In the genomic region with DNA sequence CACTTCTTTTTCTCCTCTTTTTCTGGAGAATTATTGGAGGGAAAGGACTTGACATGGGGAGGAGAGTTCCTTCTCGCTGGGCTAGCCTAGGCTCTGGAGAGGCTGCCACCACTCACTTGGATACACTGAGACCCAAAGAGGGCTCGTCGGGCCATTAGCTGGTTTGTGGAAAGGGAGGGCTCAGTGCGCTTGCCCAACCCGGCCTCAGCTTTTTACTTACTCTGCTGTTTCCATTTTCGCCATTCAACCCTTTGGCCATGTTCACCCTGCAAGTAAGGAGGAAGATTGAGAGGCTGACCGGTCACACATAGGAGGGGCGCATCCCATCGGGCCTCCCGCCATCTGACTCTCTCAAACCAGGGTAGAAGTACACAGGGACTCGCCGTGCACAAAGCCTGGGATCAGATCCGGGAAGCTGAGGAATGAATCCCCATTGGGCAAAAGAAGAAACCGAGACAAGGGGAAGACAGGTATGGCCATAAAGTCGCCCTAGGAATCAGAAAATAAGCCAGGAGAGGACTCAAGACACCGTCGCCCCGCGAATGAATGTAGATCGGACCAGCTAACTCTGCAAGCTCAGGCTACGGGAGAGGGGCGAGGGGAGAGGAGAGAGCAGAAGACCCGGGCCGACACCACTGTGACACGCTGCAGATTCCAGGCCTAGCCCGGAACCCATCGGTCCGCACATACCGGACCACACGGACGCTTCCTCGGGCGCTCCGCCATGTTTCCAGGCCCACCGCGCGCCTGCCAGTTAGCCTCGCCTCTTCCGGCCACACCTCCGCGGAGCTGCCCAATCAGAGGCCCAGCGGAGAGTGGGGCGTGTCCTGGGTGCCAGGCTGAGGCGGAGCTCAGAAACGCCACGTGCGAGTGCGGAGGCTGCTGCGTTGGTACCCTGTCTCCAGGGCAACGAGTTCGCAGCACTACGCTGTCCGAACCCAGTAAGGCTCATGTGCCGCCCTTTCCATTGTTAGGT, we compare ENCODE assay signal across 8 mouse cellular contexts. TPM values are rescaled to one million over a fixed set of nuclear protein-coding genes. Genes with fewer than 3 reads are reported as not detected.
DNase-seq lines count a peak whose midpoint lies in the region; ATAC-seq lines count a peak whose summit lies in the region.

A gene (minus strand): TSS at position 760 of the 976 bp plus-strand sequence.

- H3K4me3 ChIP-seq in heart, embryonic 14.5 days (ENCODE audit: control insufficient read depth in 1 of 2, insufficient read depth in 1 of 2, low read depth in 1 of 2, low read length in 2 of 2) = peak within 1 kb of the TSS; percentile 67 to 83
- peak within 1 kb of the TSS; percentile 80 for H3K4me3 ChIP-seq in liver, embryonic 13.5 days (replicated peaks)
- H3K4me3 ChIP-seq in stomach, embryonic 16.5 days (replicated peaks; ENCODE audit: low read length) = peak within 1 kb of the TSS; percentile 70

- peak; percentile 82 for DNase-seq in c-Kit-negative CD71-positive TER-119-positive erythroid progenitor cells, embryonic 14.5 days (ENCODE audit: low read depth, low spot score)
- peak; percentile 87 for DNase-seq in fibroblast of lung, adult 2 months (ENCODE audit: low read depth)
- DNase-seq in kidney, postnatal 14 days = peak; percentile 96
- peak; percentile 94 for DNase-seq in liver, embryonic 13.5 days
- DNase-seq in neural tube, embryonic 10.5 days (ENCODE audit: extremely low spot score, low spot score) = peak; percentile 96

- H3K36me3 ChIP-seq in heart, embryonic 14.5 days (ENCODE audit: control insufficient read depth, insufficient read depth, low read length) = peaks cover 40% of the 10 kb centered on the region
- H3K36me3 ChIP-seq in liver, embryonic 13.5 days = peaks cover 44% of the 10 kb centered on the region
- H3K36me3 ChIP-seq in stomach, embryonic 16.5 days (ENCODE audit: control insufficient read depth, insufficient read depth, low read length) = peaks cover 21% of the 10 kb centered on the region

- WGBS in heart, embryonic 14.5 days = 3% methylated on average over 54 of the region's 54 CpGs
- WGBS in liver, embryonic 13.5 days (ENCODE audit: insufficient replicate concordance) = under 1% methylated on average over 54 of the region's 54 CpGs
- WGBS in stomach, embryonic 16.5 days = 2% methylated on average over 54 of the region's 54 CpGs

- no peaks in the 10 kb centered on the region for H3K27me3 ChIP-seq in heart, embryonic 14.5 days (ENCODE audit: control insufficient read depth, insufficient read depth, low read length)
- H3K27me3 ChIP-seq in liver, embryonic 13.5 days = no peaks in the 10 kb centered on the region
- H3K27me3 ChIP-seq in stomach, embryonic 16.5 days (ENCODE audit: control insufficient read depth, insufficient read depth, low read length) = no peaks in the 10 kb centered on the region

- H3K4me1 ChIP-seq in heart, embryonic 14.5 days (ENCODE audit: control insufficient read depth in 2 of 2, insufficient read depth in 2 of 2, low read length in 2 of 2) = peaks cover 5 to 7% of the 10 kb centered on the region in 2 experiments; a peak in 2 of 4 replicates
- peaks cover 33% of the 10 kb centered on the region for H3K4me1 ChIP-seq in liver, embryonic 13.5 days (replicated peaks)
- peaks cover 11% of the 10 kb centered on the region for H3K4me1 ChIP-seq in stomach, embryonic 16.5 days (ENCODE audit: control insufficient read depth, insufficient read depth, low read length)

- peak within 1 kb of the TSS; percentile 88 for H3K4me2 ChIP-seq in heart, embryonic 14.5 days (ENCODE audit: low read length)
- peak within 1 kb of the TSS; percentile 91 for H3K4me2 ChIP-seq in liver, embryonic 13.5 days
- H3K4me2 ChIP-seq in stomach, embryonic 16.5 days (ENCODE audit: low read depth, low read length) = peak within 1 kb of the TSS; percentile 59

- no peak within 1 kb of the TSS for H3K27ac ChIP-seq in heart, embryonic 14.5 days (replicated peaks in 1 of 2; ENCODE audit: control insufficient read depth in 1 of 2, insufficient read depth in 1 of 2, low read depth in 2 of 2, low read length in 2 of 2)
- peak within 1 kb of the TSS; percentile 53 for H3K27ac ChIP-seq in liver, embryonic 13.5 days
- H3K27ac ChIP-seq in stomach, embryonic 16.5 days (ENCODE audit: low read length) = peak within 1 kb of the TSS; percentile 26; the same call in 1 of the 2 replicates

- peak within 1 kb of the TSS; percentile 81 for H3K9ac ChIP-seq in heart, embryonic 14.5 days (ENCODE audit: low read length)
- peak within 1 kb of the TSS; percentile 81 for H3K9ac ChIP-seq in liver, embryonic 13.5 days
- peak within 1 kb of the TSS; percentile 77 for H3K9ac ChIP-seq in stomach, embryonic 16.5 days (ENCODE audit: low read length)

- ATAC-seq in CD4-positive, CD25-positive, alpha-beta regulatory T cell, adult 4 months = peak; percentile 100
- ATAC-seq in heart, embryonic 14.5 days (ENCODE audit: insufficient number of reproducible peaks, insufficient read depth, low FRiP score, low read depth) = peak; percentile 93
- peak; percentile 94 for ATAC-seq in liver, embryonic 13.5 days (ENCODE audit: low read depth)
- ATAC-seq in stomach, embryonic 16.5 days (ENCODE audit: insufficient read depth, low FRiP score) = peak; percentile 96

- H3K9me3 ChIP-seq in heart, embryonic 14.5 days (ENCODE audit: control insufficient read depth, low read length) = no peaks in the 10 kb centered on the region
- peaks cover 6% of the 10 kb centered on the region for H3K9me3 ChIP-seq in liver, embryonic 13.5 days (replicated peaks)
- no peaks in the 10 kb centered on the region for H3K9me3 ChIP-seq in stomach, embryonic 16.5 days (replicated peaks; ENCODE audit: control insufficient read depth, low read length)

RNA-seq across cellular contexts. Expression of the gene that starts here (rescaled TPM):
- 10 to 100 TPM; 30.2 to 50.9 TPM for polyA plus RNA-seq in CD4-positive, CD25-positive, alpha-beta regulatory T cell, adult 4 months (2017; shearing (Covaris generic))
- polyA plus RNA-seq in heart, embryonic 14.5 days (2014; fragmentation: Nextera tagmentation; extraction: Ambion mirVana) = 24.7 and 28.0 TPM in 2 replicates
- polyA plus RNA-seq in liver, embryonic 13.5 days (2015; fragmentation: Nextera tagmentation; extraction: Ambion mirVana) = 40.5 and 42.5 TPM in 2 replicates
- polyA plus RNA-seq in stomach, embryonic 16.5 days (2015; fragmentation: Nextera tagmentation; extraction: Ambion mirVana) = 62.7 and 65.6 TPM in 2 replicates

Comparison
In these comparisons a context has a peak if more than half of its experiments do, and no peak if none do; other contexts are left out.
1. H3K27ac ChIP-seq: peak in liver, embryonic 13.5 days (single experiment) and stomach, embryonic 16.5 days (single experiment); none in heart, embryonic 14.5 days (0 of 2).
2. Peak in every context shown above with its lines, with median percentiles within 50 percentile points of each other: ATAC-seq, DNase-seq, H3K4me2 ChIP-seq, H3K4me3 ChIP-seq and H3K9ac ChIP-seq.